ENCODE assay signal across 8 mouse cellular contexts in genomic region chr4:120032320-120032983, GRCm38 (mm10). TPM values are rescaled to one million over a fixed set of nuclear protein-coding genes. Genes with fewer than 3 reads are reported as not detected.
DNase-seq lines count a peak whose midpoint lies in the region; ATAC-seq lines count a peak whose summit lies in the region.

No protein-coding gene starts in this region.

- H3K36me3 ChIP-seq in hindbrain, embryonic 16.5 days (ENCODE audit: control insufficient read depth, insufficient read depth, low read length) = no peaks in the 10 kb centered on the region

- peak; percentile 93 for DNase-seq in Muller cell, postnatal 12 days (ENCODE audit: inconsistent ontology term)
- peak; percentile 65 for DNase-seq in cerebellum, adult 9-11 months
- peak; percentile 24 for DNase-seq in gastrocnemius, adult 18-20 months (ENCODE audit: low spot score)
- DNase-seq in left cerebral cortex, adult 18-20 months (ENCODE audit: low spot score in 2 of 2) = peak; percentile 39 to 71
- DNase-seq in lung, postnatal 25 days (ENCODE audit: low spot score) = peak; percentile 62
- DNase-seq in retina, postnatal 7 days (ENCODE audit: low read depth, low spot score) = peak; percentile 25
- DNase-seq in urinary bladder, adult 2 months (ENCODE audit: low spot score) = peak; percentile 48

- H3K4me3 ChIP-seq in hindbrain, embryonic 16.5 days (ENCODE audit: low read length) = peak overlapping the region; percentile 64

- H3K27ac ChIP-seq in hindbrain, embryonic 16.5 days (ENCODE audit: low read depth, low read length) = peak overlapping the region; percentile 60

- H3K4me1 ChIP-seq in hindbrain, embryonic 16.5 days (ENCODE audit: control insufficient read depth, insufficient read depth, low read depth, low read length) = peaks cover 24% of the 10 kb centered on the region

- H3K4me2 ChIP-seq in hindbrain, embryonic 16.5 days (ENCODE audit: low read length) = peak overlapping the region; percentile 95

- peak overlapping the region; percentile 68 for H3K9ac ChIP-seq in hindbrain, embryonic 16.5 days (ENCODE audit: low read depth, low read length)

- WGBS in hindbrain, embryonic 16.5 days = under 1% methylated on average over 63 of the region's 70 CpGs

- ATAC-seq in hindbrain, embryonic 16.5 days = peak; percentile 83

- peaks cover 4% of the 10 kb centered on the region; the same call in 1 of the 2 replicates for H3K27me3 ChIP-seq in hindbrain, embryonic 16.5 days (replicated peaks; ENCODE audit: control insufficient read depth, insufficient read depth, low read length)

- H3K9me3 ChIP-seq in hindbrain, embryonic 16.5 days (ENCODE audit: control insufficient read depth, low read length) = no peaks in the 10 kb centered on the region

RNA-seq across cellular contexts. Expression of gene AL607142.1, which starts 32.3 kb away (rescaled TPM):
- not detected for total RNA-seq in gastrocnemius, adult 18-20 months (2021)
- not detected in 2 replicates for polyA plus RNA-seq in hindbrain, embryonic 16.5 days (2015; fragmentation: Nextera tagmentation; extraction: Ambion mirVana)
- not detected for total RNA-seq in left cerebral cortex, adult 18-20 months (2021)
- polyA plus RNA-seq in urinary bladder, adult 2 months (2012; rRNA removed) = not detected in 2 replicates

Comparison
In these comparisons a context has a peak if more than half of its experiments do, and no peak if none do; other contexts are left out.
1. Peak in every context shown above with its lines: DNase-seq, ATAC-seq, H3K4me3 ChIP-seq and H3K27ac ChIP-seq.
2. DNase-seq: peak in every context shown above with its lines; median percentile 93 in Muller cell, postnatal 12 days; 65 in cerebellum, adult 9-11 months; 62 in lung, postnatal 25 days; 55 in left cerebral cortex, adult 18-20 months; 48 in urinary bladder, adult 2 months; 25 in retina, postnatal 7 days; 24 in gastrocnemius, adult 18-20 months.